Mouse (Mus musculus): ENCODE measurements at regions not wholly inside any gene's neighbourhood (a gene's known extent, or its start where the extent isn't known, plus 50 kb on each side); places are given as distances from the start of the nearest gene placed in this dataset.

DNA sequence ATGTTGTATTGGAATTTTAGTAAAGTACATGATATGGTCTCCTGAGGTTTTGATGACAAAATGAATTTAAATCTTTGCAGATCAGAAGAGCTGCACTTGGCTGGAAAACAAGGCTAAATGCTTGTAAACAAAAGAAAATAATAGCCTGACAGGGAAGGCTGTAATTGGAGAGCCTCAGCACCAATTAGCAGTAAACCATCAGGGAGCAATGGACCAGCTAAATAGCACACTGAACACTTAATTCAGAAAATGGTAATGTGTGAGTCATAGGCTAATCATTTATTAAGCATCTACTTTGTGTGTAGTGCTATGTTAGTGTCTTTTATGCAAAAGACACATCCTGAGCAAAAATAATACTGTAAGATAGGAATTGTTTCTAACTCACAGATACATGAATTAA is 152.0 kb upstream of the Tbx18 start:
- 0 out of 2 replicates have a peak, but pooled peaks cover 6% of the 10 kb centered on the region for H3K27me3 ChIP-seq
- no peak overlapping the region for H3K9ac ChIP-seq
- no peak overlapping the region for H3K4me2 ChIP-seq
- H3K27ac ChIP-seq: no peak overlapping the region
- H3K4me3 ChIP-seq: no peak overlapping the region
- no peak for ATAC-seq (replicated peaks; ENCODE audit: insufficient number of reproducible peaks, insufficient read depth, low FRiP score, low read depth)
- no peaks in the 10 kb centered on the region for H3K36me3 ChIP-seq
- H3K9me3 ChIP-seq (replicated peaks): no peaks in the 10 kb centered on the region
- H3K4me1 ChIP-seq (replicated peaks): no peaks in the 10 kb centered on the region

DNA sequence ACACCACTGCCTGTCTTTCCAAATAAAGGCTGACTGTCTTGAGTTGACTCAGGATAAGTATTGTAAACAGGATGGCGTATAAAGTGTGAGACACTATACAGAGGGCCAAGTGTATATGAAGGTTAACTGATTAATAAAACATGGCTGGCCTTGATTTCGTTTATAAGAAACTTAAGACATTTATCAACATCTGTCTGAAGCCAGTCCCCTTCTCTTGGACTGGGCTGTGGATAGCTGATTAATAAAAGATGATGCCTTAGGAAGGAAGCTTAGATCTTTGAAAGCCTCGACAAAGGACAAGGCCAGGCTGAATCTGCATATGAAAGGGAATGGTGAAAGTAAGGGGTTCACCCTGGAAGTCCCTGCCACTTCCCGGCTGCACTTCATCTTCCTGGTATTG is 163.0 kb upstream of the Tbx18 start:
- Histone ChIP-seq H3K27ac (peak overlapping the region; percentile 38; the same call in 1 of the 2 replicates), H3K4me2 (no peak overlapping the region), H3K27me3 (no peaks in the 10 kb centered on the region), H3K9me3 (replicated peaks) (no peaks in the 10 kb centered on the region), H3K4me1 (replicated peaks) (no peaks in the 10 kb centered on the region), H3K4me3 (no peak overlapping the region), H3K36me3 (no peaks in the 10 kb centered on the region), H3K9ac (no peak overlapping the region)
- WGBS: 41% methylated on average over 4 of the region's 4 CpGs
- no peak for ATAC-seq (replicated peaks; ENCODE audit: insufficient number of reproducible peaks, insufficient read depth, low FRiP score, low read depth)

DNA sequence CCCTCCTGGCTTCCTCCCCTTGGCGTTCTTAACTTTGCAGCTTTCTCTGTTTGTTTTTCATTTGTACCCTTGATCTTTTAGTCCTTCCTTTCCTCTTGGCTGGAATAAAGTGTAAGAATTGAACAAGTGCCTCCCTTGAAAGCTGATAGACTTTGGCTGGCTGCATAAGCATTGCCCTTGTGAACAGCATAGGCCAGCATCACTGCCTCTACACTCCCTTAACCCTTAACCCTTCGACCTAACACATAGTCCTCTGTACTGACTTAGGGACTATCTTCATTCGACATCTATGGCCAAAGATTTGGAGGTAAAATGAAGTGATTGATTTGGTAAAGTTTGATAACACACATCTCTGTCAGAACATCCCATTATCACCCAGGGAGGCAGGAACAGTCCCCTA is 163.5 kb upstream of the Tbx18 start:
- H3K9me3 ChIP-seq (replicated peaks): no peaks in the 10 kb centered on the region

DNA sequence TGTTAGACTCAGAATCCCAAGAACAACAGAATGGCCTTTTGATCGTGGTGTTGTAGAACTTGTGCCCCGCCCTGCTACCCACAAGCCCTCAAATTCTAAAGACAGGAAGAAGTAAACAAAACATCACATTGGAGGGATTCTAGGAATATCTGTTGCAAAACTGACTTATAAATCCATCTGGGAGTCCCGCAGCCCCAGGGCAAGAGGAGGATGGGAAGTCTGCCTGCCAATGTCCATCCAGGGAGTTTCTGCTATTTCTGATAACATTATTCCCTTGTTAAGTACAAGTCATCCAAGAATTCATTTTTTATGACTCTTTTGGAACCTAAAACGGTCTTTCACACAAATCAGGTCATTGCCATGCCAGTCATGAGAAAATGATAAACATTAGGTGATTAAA is 164.5 kb upstream of the Tbx18 start:
- no peak overlapping the region for H3K4me2 ChIP-seq
- no peak for ATAC-seq (replicated peaks; ENCODE audit: insufficient number of reproducible peaks, insufficient read depth, low FRiP score, low read depth)
- H3K9me3 ChIP-seq (replicated peaks): no peaks in the 10 kb centered on the region
- H3K9ac ChIP-seq: no peak overlapping the region
- H3K36me3 ChIP-seq: no peaks in the 10 kb centered on the region
- no peaks in the 10 kb centered on the region for H3K4me1 ChIP-seq (replicated peaks)
- no peak overlapping the region for H3K4me3 ChIP-seq
- H3K27me3 ChIP-seq: no peaks in the 10 kb centered on the region
- WGBS: 66% methylated on average over 4 of the region's 4 CpGs
- no peak overlapping the region for H3K27ac ChIP-seq

More for the DNA sequence above, 163.5 kb upstream of the Tbx18 start:
- no peak overlapping the region for H3K4me2 ChIP-seq
- H3K27me3 ChIP-seq: no peaks in the 10 kb centered on the region
- H3K27ac ChIP-seq: no peak overlapping the region
- no peak overlapping the region for H3K4me3 ChIP-seq
- ATAC-seq (replicated peaks; ENCODE audit: insufficient number of reproducible peaks, insufficient read depth, low FRiP score, low read depth): no peak
- H3K4me1 ChIP-seq (replicated peaks): no peaks in the 10 kb centered on the region
- H3K36me3 ChIP-seq: no peaks in the 10 kb centered on the region
- no peak overlapping the region for H3K9ac ChIP-seq
- 57% methylated on average over 3 of the region's 3 CpGs for WGBS

DNA sequence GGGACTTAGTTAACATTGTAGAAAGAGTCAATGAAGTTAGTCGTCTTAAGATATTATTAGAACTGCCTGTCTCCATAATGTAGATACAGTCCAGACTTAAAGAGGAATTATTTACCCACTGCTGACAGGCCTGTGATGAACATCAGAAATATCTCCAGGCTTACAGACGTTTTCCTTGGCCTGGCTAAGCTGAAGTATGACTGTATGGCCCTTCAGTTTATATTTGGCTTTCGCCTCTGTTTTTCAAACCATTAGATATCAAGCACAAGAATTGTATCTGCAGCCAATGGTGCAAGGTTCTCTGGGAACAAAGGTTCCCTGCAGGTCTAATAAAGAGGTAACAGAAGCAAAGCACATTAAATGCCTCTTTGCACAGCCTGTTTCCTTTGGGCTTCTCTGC is 166.3 kb upstream of the Tbx18 start:
- WGBS: 28% methylated on average over 3 of the region's 3 CpGs
- peak overlapping the region; percentile 28; the same call in 1 of the 2 replicates for H3K27ac ChIP-seq
- H3K9me3 ChIP-seq (replicated peaks): no peaks in the 10 kb centered on the region
- no peaks in the 10 kb centered on the region for H3K27me3 ChIP-seq
- no peak overlapping the region for H3K9ac ChIP-seq
- no peaks in the 10 kb centered on the region for H3K36me3 ChIP-seq
- no peak for ATAC-seq (replicated peaks; ENCODE audit: insufficient number of reproducible peaks, insufficient read depth, low FRiP score, low read depth)
- no peak overlapping the region for H3K4me2 ChIP-seq
- no peaks in the 10 kb centered on the region for H3K4me1 ChIP-seq (replicated peaks)
- no peak overlapping the region for H3K4me3 ChIP-seq

DNA sequence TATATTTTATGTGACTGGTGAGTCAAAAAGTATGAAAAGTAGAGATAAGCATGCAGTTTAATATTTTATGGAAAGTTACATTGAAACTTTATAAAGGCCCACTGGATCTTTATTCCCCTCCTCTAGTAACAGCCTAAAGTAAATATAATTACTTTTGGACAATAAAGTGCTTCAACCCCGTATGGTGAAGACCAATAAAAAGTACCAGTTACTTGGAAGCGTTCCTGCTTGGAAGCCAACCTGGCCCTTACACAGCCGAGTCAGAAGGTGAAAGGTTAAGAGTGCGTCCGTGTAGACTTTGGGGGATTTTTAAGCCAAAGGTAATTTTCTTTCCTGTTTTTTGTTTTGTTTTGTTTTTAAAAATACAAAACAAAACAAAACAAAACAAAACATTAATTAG is 168.3 kb upstream of the Tbx18 start:
- 80% methylated on average over 5 of the region's 5 CpGs for WGBS
- Histone ChIP-seq H3K27ac (no peak overlapping the region), H3K4me1 (replicated peaks) (no peaks in the 10 kb centered on the region), H3K4me3 (no peak overlapping the region), H3K27me3 (no peaks in the 10 kb centered on the region), H3K36me3 (no peaks in the 10 kb centered on the region), H3K9ac (no peak overlapping the region), H3K9me3 (replicated peaks) (no peaks in the 10 kb centered on the region), H3K4me2 (no peak overlapping the region)
- ATAC-seq (replicated peaks; ENCODE audit: insufficient number of reproducible peaks, insufficient read depth, low FRiP score, low read depth): no peak

DNA sequence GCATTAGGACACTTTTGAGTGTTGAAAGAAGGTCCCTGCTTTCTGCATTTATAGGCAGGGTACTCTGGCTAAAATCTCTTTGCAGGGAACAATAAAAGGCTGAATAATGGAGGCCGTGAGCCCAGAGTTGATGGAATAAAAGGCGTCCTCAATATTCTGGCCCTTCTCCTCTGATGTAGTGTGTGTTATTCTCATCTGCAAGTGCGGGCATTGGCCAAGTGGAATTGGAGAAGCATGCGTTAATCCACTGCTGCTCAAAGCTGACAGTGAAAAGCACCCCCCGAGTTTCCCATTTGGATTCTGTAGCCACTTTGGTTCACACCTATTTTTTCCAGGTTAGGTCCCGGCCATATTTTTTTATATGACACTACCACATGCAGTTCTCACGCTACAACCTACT is 168.7 kb upstream of the Tbx18 start:
- no peak for ATAC-seq (replicated peaks; ENCODE audit: insufficient number of reproducible peaks, insufficient read depth, low FRiP score, low read depth)

DNA sequence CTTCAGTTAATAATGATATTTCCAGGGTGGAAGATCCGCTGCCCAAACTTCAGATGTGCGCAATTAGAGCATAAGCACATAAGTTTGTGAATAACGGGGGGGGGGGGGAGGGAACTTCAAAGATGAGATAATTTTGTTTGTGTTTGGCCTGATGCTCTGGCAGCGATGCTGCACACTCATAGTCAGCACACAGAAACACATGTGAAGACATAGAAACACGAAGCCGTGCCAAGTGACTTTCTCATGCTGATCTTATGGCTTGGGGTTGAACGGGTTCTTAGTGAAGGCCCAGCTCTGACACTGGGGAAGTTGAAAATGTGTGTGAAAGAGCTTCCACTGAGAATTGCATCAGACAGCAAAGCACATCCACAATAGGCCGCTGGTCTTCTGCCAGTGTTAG is 190.2 kb upstream of the Tbx18 start:
- Histone ChIP-seq H3K27ac (no peak overlapping the region), H3K4me2 (no peak overlapping the region), H3K9ac (no peak overlapping the region), H3K4me1 (replicated peaks) (no peaks in the 10 kb centered on the region), H3K36me3 (no peaks in the 10 kb centered on the region), H3K9me3 (replicated peaks) (no peaks in the 10 kb centered on the region), H3K27me3 (no peaks in the 10 kb centered on the region), H3K4me3 (no peak overlapping the region)
- ATAC-seq (replicated peaks; ENCODE audit: insufficient number of reproducible peaks, insufficient read depth, low FRiP score, low read depth): no peak
- 81% methylated on average over 8 of the region's 8 CpGs for WGBS

More for the DNA sequence above, 168.7 kb upstream of the Tbx18 start:
- no peak overlapping the region for H3K27ac ChIP-seq
- H3K36me3 ChIP-seq: no peaks in the 10 kb centered on the region
- H3K9me3 ChIP-seq (replicated peaks): no peaks in the 10 kb centered on the region
- no peaks in the 10 kb centered on the region for H3K4me1 ChIP-seq (replicated peaks)
- H3K4me2 ChIP-seq: no peak overlapping the region
- 85% methylated on average over 7 of the region's 7 CpGs for WGBS
- no peak overlapping the region for H3K4me3 ChIP-seq
- H3K9ac ChIP-seq: no peak overlapping the region
- H3K27me3 ChIP-seq: no peaks in the 10 kb centered on the region

DNA sequence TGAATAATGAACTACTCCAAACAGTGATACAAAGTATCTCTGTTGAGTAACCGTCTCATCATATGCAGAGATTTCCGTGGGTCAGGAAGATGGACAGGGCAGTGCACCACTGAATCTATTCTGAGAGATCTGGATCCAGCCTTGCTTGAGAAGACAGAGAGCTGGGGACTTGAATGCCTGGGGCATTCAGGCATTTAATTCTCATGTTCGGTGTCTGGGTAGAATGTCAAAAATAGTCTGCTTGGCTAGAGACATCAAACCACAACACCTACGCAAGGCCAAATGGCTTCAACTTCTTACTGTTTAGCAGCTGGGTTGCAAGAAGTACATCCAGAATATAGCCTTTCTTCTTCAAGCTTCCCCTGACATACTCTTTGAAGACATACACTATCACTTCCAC is 194.1 kb upstream of the Tbx18 start:
- H3K27ac ChIP-seq: no peak overlapping the region
- no peaks in the 10 kb centered on the region for H3K9me3 ChIP-seq (replicated peaks)
- H3K36me3 ChIP-seq: no peaks in the 10 kb centered on the region
- no peak for ATAC-seq (replicated peaks; ENCODE audit: insufficient number of reproducible peaks, insufficient read depth, low FRiP score, low read depth)
- H3K4me2 ChIP-seq: no peak overlapping the region
- no peak overlapping the region for H3K4me3 ChIP-seq
- no peaks in the 10 kb centered on the region for H3K27me3 ChIP-seq
- WGBS: 85% methylated on average over 4 of the region's 4 CpGs
- no peaks in the 10 kb centered on the region for H3K4me1 ChIP-seq (replicated peaks)
- no peak overlapping the region for H3K9ac ChIP-seq

DNA sequence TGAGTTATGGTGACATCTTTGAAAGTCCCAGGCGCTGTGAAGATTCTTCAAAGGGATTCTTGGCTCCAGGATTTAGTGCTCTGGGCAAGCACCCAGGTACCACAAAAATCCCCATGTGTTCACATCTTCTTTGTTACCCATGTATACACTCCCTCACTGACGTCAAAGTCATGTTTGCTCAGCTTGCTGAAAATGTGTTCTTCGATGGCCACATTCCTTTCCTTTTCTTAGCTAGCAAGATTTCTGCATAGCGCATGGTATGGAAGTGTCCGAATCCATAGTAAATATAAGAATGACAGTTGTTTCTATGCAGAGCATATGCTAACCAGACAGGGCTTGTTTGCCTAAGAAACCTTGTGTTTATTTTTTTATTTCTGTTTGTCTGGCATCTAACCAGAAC is 202.2 kb upstream of the Tbx18 start:
- 82% methylated on average over 5 of the region's 5 CpGs for whole genome bisulfite sequencing
- H3K27ac ChIP-seq: no peak overlapping the region
- H3K27me3 ChIP-seq: no peaks in the 10 kb centered on the region
- H3K4me2 ChIP-seq: no peak overlapping the region
- H3K9me3 ChIP-seq (replicated peaks): no peaks in the 10 kb centered on the region
- no peak overlapping the region for H3K9ac ChIP-seq
- no peaks in the 10 kb centered on the region for H3K36me3 ChIP-seq
- no peak overlapping the region for H3K4me3 ChIP-seq
- no peaks in the 10 kb centered on the region for H3K4me1 ChIP-seq (replicated peaks)
- no peak for ATAC-seq (replicated peaks; ENCODE audit: insufficient number of reproducible peaks, insufficient read depth, low FRiP score, low read depth)

DNA sequence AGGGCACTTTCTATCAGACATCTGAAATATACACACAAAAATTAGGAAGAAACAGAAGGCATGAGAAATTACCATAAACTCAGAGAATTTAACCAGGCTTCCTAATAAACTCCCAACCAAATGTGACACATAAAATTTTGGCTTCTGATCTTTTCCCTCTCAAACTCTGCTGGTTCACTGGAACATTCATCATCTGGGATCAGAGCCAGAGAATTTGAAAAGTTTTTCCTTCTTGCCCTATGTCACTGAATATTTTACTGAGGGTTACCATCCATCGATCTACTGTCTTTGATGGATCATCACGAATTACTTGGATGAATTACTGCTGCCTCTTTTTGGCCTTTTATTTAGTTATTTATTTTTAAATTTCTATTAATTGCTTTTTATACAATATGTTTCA is 221.4 kb upstream of the Tbx18 start:
- H3K9me3 ChIP-seq (replicated peaks): no peaks in the 10 kb centered on the region
- no peak overlapping the region for H3K27ac ChIP-seq
- no peak overlapping the region for H3K4me3 ChIP-seq
- 80% methylated on average over 2 of the region's 2 CpGs for WGBS
- no peak overlapping the region for H3K9ac ChIP-seq
- H3K36me3 ChIP-seq: no peaks in the 10 kb centered on the region
- no peaks in the 10 kb centered on the region for H3K27me3 ChIP-seq
- no peaks in the 10 kb centered on the region for H3K4me1 ChIP-seq (replicated peaks)
- no peak overlapping the region for H3K4me2 ChIP-seq
- ATAC-seq (replicated peaks; ENCODE audit: insufficient number of reproducible peaks, insufficient read depth, low FRiP score, low read depth): no peak

DNA sequence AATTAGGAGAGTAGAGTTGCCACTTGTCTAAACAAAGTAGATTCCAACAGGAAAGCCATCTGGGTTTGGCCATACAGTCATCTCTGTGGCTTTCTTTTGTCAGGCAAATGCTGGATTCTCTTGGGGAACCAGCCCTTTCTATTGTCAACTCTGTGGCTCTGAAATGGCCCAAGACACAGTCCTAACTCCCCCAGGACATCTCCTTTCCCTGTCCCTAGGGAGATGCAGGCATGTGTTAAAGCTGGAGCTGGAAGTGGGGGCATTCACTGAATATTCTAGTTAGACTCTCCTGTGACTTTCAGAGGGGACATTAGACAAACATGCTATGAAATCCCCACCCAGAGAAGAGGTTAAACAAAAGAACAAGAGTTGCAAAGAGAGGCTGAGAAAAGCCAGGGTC is 223.9 kb upstream of the Tbx18 start:
- no peaks in the 10 kb centered on the region for H3K27me3 ChIP-seq
- no peak overlapping the region for H3K27ac ChIP-seq
- no peaks in the 10 kb centered on the region for H3K36me3 ChIP-seq
- ATAC-seq (replicated peaks; ENCODE audit: insufficient number of reproducible peaks, insufficient read depth, low FRiP score, low read depth): no peak
- H3K9me3 ChIP-seq (replicated peaks): no peaks in the 10 kb centered on the region
- no peaks in the 10 kb centered on the region for H3K4me1 ChIP-seq (replicated peaks)
- no peak overlapping the region for H3K9ac ChIP-seq
- H3K4me2 ChIP-seq: no peak overlapping the region
- no peak overlapping the region for H3K4me3 ChIP-seq

DNA sequence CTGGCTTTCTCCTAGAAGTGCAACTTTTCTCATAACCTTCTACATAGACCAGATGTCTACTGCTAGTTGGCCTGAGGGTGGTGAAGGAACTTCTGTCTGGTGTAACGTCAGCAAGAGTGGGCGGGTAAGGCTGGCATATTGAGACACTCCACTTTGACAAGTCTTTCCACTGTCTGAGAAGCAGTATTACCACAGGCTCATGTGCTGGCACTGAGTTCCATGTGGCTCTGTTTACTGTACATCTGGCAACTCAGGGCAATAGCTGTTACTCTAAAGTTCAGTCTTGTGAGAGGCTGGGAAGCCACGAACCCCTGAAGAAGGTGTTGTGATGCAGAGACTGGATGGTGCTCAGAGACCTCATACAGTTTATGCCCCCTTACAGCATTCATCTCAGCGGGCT is 230.7 kb upstream of the Tbx18 start:
- Histone ChIP-seq H3K4me3 (no peak overlapping the region), H3K4me1 (replicated peaks) (no peaks in the 10 kb centered on the region), H3K36me3 (no peaks in the 10 kb centered on the region), H3K9ac (no peak overlapping the region), H3K4me2 (no peak overlapping the region), H3K27ac (no peak overlapping the region), H3K27me3 (no peaks in the 10 kb centered on the region), H3K9me3 (replicated peaks) (no peaks in the 10 kb centered on the region)
- no peak for ATAC-seq (replicated peaks; ENCODE audit: insufficient number of reproducible peaks, insufficient read depth, low FRiP score, low read depth)
- WGBS: 85% methylated on average over 4 of the region's 4 CpGs

All from heart, embryonic 15.5 days (tissue).